Mouse (Mus musculus): ENCODE data around the gene Fbf1.

DNA sequence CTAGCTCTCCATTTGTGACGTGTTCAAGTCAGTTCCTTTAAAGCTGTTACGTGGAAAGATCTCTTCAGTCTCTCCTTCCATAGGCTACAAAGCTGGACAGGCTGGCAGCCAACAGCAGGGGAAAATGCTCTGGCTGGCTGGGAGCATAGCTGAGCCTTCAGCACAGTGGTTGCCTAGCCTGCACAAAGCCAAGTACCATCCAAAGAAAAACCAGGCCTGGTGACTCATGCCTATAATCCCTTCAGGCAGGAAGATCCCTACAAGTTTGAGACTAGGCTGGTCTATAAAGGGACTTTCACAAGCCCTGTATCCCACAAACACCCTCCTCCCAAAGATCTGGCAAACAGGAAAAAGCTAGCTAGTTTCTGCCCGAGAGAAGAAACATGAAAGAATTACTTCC lies 17.9 kb upstream of the Fbf1 start:
- TF ChIP-seq POLR2A (IDR thresholded peaks at IDR 0.05; ENCODE audit: borderline replicate concordance, low read depth, low read length) (no peak), CTCF (IDR thresholded peaks at IDR 0.05; ENCODE audit: low read depth, low read length) (no peak)

All from bone marrow macrophage, adult 2 months (primary cell).